Mouse (Mus musculus) olfactory bulb, adult 2 months (tissue): Measurements from ENCODE around the gene Plekhd1.

Experiments
- CTCF ChIP-seq: fragments of 200-500 bp; IDR thresholded peaks from 2 replicates; pipeline ENCODE4 v1.5.1; 2012; ENCODE audit warnings: low read depth, mild to moderate bottlenecking, low read length, moderate library complexity; ENCODE audit not compliant: insufficient read depth
- POLR2A ChIP-seq: fragments of 200-500 bp; IDR thresholded peaks from 2 replicates; pipeline ENCODE4 v1.6.1; 2012; ENCODE audit warnings: mild to moderate bottlenecking, low read depth, low read length, moderate library complexity; ENCODE audit not compliant: insufficient read depth

GRCm38 (mm10) chr12:80663935-80664334 is 28.5 kb upstream of the Plekhd1 start:
- TF ChIP-seq CTCF, result no peak
- no peak for TF ChIP-seq POLR2A
